Mouse (Mus musculus): ENCODE data around the gene Tshz2. TPM values are rescaled to one million over a fixed set of nuclear protein-coding genes. Genes with fewer than 3 reads are reported as not detected.
"Not testable (repeated sequence)": the region's sequence is repeated elsewhere in the genome, so short reads cannot be mapped to it uniquely, and the experiment has no call there.

Gene Tshz2
- polyA plus RNA-seq (2012): not detected in 2 replicates

DNA sequence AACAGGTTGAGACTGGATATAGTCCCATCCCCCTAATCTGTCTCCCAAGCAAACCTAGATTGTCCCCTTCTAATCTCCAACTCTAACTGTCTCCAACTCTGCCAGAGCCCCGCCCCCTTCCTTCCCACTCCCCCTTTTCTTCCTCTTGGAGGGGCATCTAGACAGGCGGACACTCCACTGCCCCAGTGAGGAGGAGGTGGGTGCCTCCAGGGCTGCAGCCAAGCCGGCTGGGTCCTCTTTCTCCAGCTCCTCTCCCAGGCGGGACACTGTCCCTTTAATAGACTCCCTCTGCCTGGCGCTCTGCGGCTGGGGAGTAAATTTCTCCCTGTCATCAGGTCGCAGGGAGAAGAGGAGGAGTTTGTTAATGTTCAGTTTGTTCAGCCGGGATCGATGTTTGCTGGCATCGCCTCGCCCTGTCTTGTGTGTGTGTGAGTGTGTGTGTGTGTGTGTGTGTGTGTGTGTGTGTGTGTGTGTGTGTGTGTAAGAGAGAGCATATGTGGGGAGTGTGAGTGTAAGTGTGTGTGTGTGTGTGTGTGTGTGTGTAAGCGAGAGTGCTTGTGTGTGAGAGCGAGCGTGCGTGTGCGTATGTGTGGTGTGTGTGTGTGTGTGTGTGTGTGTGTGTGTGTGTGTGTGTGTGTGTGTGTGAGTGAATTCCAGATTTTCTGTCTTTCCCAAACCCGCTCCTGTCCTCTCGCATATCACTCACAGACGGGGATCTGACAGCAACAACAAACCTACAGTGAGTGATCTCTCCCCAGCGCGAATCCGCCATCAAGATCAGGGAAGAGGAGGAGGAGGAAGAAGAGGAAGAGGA is at the start of gene Tshz2:
Gene Tshz2 (plus strand): TSS at position 676 of the 814 bp plus-strand sequence.
- TF ChIP-seq GATA1 (IDR thresholded peaks at IDR 0.05; ENCODE audit: low read length): no peak

DNA sequence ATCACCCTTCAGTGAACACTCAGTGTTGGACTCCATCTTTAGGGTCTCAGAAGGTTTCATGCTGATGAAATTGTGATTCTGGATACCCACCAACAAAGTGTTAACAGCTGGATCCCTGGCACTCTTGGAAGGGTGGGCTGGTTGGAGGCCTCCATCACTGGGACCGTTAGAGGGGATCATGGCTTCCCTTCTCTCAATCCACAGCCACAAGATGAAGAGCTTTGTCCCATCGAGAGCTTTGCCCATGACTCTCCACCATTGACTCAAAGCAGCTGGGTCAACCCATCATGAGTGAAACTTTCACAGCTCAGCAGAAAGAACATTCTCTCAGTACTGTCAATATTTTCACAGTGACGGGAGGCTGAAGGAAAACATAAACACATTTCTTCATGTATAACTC is 49.3 kb upstream of the Tshz2 start:
- no peak for TF ChIP-seq GATA1 (IDR thresholded peaks at IDR 0.05; ENCODE audit: low read length)

DNA sequence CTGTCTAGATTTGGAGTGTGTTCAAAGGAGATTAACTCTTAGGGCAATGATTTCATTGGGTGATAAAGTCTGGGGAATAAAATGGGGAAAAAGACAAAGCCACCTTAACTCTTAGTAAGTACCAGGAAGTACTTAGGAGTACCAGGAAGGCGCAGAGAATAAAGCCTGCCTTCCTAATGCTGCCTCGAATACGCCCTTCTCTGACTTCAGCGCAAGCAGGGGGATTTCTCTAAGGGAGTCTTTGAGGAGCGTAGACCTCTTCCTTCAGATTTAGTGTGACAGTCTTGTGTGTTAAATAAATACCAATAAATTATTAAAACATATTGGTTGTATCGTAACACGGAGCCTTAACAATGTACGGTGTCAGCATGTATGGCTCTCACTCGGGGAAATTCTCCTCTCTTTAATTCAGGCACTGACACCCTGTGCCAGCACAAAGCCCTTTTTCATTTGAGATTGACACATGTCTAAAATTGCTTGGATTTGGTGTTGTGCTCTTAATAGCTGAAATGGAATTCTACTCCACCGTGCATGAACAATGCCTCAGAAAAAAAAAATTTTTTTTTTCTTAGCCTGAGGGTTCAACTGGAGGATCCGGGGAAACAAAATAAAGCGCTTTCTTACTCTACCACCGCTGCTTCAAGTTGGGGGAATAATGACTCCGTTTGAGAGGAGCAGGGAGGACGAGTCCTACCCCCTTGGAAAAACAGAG is 47.9 kb upstream of the Tshz2 start:
- TF ChIP-seq GATA1 (IDR thresholded peaks at IDR 0.05; ENCODE audit: low read length): no peak

DNA sequence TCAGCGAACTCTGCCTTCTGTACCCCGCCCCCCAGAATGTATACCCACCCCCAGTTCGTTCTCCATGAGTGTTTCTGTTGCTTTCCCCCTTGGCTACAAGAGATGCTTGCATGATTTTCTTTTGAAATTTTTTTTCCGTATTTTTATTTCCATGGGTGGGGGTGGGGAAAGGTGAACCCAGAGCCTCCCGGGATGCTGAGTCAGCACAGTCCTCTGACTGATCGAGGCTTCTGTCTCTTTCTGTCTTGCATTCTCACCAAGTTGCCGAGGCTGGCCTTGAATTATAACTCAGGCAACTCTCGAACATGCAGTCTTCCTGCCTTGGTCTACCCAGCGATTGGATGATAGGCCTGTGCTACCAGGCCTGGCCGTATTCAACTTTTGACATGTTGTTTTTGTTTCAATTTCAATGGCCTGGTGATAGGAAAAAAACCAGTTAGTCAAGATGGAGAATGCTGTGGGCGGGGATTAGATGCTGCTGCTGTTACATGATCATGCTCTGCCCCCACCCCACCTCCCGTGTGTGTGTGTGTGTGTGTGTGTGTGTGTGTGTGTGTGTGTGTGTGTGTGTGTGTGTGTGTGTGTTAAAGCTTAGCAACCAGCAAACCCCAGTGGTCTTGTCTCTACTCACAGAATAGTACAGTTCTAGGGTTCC is 47.1 kb upstream of the Tshz2 start:
- TF ChIP-seq GATA1 (IDR thresholded peaks at IDR 0.05; ENCODE audit: low read length): no peak

DNA sequence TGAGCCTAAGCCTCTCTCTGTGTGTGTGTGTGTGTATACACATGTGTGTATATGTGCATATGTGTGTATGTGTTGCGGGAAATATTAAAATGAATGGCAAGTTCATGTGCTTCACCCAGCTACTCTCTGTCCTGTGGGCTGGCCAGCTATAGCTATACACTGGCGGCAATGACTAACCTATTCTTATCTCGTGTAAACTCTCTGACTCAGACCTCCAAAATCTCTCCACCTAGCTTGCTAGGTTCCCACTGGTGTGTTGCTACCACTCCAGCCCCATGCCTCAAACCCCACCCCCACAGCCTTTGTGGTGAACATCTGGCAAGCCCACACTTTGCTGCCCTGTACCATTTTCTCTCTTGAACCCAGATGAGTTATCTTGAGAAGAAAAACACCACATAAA is 46.1 kb upstream of the Tshz2 start:
- TF ChIP-seq GATA1 (IDR thresholded peaks at IDR 0.05; ENCODE audit: low read length): no peak

DNA sequence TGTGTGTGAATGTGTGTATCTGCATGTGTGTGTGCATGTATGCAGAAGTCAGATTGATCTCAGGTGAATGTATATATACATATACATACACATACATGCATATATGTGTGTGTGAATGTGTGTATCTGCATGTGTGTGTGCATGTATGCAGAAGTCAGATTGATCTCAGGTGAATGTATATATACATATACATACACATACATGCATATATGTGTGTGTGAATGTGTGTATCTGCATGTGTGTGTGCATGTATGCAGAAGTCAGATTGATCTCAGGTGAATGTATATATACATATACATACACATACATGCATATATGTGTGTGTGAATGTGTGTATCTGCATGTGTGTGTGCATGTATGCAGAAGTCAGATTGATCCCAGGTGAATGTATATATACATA is 45.2 kb upstream of the Tshz2 start, which contains the start of gene Gm11011:
Gene Gm11011 (minus strand): TSS at position 101 of the 400 bp plus-strand sequence.
- not testable (repeated sequence) for TF ChIP-seq GATA1 (IDR thresholded peaks at IDR 0.05; ENCODE audit: low read length)

DNA sequence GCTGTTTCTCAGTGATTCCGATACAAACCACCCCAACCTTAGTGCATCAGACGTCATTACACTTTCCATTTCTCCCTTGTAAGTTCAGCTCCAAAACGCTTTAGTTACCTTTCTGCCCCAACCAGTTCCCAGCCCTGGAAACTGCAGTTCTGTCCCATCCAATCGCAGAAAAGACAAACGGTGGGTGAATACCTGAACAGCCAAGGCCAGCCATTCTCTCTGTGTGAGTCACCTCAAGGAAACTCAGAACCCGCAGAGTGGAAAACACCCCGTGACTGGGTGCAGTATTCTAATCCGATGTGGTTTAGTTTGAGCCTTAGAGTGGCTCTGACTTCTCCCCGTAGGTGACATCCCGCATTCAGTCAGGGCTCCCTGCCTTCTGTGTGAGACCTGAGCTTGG is 43.1 kb upstream of the Tshz2 start:
- no peak for TF ChIP-seq GATA1 (IDR thresholded peaks at IDR 0.05; ENCODE audit: low read length)

DNA sequence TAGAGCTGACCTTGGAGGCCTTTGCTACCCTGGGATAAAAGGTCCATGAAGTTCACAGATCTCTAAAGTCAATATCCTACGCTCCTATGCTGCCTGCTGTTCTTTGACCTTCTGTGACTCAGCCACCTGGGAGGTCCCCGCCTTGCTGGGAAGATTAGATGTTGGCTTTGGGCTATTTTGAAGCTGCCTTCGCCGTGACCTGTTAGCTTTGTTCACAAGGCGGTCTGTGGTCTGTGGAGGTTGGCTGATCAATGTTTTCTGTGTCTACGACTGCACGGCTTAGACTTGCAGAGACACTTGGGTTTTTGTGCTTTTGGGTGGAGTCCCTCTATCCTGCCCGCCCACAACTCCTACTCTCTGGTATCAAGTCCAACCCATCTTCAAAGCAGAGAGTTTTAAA is 42.4 kb upstream of the Tshz2 start:
- TF ChIP-seq GATA1 (IDR thresholded peaks at IDR 0.05; ENCODE audit: low read length): no peak

DNA sequence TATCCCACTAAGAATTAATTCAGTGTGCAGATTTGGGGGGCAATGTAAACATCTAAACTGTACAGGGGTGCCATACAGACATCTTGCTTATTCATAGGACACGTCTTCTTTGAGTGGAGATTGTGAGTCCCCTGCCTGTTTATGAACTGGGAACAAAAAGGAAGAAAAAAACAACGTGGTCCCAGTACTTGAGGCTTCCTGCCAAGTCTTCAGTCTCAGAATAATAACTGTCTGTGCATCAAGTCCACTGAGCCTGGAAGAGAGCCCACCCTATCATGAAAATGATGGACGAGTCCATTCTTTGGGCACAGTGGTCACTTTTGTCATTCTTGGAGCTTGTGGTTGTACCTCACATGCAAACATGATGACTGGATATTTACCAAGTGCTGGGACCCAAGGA is 39.1 kb upstream of the Tshz2 start:
- no peak for TF ChIP-seq GATA1 (IDR thresholded peaks at IDR 0.05; ENCODE audit: low read length)

DNA sequence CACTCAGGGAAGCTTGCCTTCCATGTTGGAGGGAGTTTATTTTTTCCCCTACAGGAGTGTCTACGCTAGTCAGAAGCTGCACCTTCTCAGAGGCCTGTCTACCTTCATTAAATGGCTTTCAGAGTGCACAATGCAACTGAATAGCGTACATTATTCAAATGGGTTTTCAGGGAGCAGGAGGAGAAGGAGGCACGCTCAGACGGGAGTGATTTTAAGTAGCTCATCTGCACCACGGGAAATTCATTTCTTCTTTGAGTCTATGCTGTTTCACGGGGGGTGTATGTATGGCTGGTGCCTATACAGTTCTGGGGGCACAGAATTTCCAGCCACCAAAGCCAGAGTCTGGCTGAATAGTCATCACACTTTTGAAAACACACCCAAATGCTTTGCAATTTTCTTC is 35.5 kb upstream of the Tshz2 start:
- no peak for TF ChIP-seq GATA1 (IDR thresholded peaks at IDR 0.05; ENCODE audit: low read length)

DNA sequence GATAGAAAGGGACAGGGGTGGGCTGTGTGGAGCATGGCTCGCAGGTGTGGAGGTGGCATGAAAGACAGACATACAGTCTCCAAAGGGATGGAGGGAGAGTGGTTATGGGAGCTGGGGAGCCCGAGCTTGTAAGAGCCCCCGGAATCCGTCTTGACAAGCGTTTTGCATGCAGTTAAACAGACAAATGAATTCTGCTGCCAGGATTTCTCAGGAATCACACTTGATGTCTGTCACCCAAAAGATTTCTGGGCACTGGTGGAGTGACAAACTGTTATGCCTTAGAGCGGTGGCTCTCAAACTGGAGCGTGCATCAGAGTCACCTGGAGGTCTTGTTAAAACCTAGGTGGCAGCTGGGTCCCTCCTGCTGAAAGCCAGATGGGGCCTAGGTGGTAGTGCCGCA is 34.8 kb upstream of the Tshz2 start:
- TF ChIP-seq GATA1 (IDR thresholded peaks at IDR 0.05; ENCODE audit: low read length): no peak

DNA sequence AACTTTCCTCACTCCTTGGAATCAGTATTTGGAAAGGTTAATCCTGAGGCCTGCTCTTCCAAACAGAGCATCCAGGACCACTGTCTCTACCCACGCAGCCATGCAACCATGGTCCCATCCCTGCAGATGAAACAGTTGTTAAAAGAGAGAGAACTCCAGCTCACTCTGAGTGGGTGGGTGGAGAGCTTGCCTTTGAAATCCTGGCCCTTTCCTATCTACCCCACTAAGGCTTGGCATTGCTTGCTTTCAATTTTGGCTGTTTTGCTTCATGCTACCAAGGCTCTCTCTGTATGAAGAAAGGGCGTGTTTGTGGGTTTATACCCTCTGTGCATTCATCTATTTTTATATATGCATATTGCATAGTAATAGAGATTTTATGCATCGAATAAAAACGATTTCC is 33.2 kb upstream of the Tshz2 start:
- TF ChIP-seq GATA1 (IDR thresholded peaks at IDR 0.05; ENCODE audit: low read length): no peak

DNA sequence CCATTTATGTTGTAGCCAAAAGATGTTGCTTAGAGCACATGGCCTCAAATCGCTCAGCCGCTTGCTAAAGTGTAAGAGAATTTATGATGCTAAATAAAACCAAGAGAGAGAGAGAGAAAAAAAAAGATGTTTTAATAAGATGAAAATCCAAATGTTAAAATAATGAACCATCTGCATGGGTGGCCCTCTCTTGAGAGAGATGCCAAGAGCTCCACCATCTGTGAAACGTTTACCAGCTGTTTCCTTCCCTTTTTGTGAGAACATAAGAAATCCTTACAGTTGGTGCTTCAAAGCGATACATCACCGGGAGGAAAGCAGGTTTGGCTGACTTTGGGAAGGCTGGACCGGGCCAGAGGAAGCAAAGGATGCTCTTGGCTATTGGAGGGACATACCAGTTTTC is 32.6 kb upstream of the Tshz2 start:
- no peak for TF ChIP-seq GATA1 (IDR thresholded peaks at IDR 0.05; ENCODE audit: low read length)

DNA sequence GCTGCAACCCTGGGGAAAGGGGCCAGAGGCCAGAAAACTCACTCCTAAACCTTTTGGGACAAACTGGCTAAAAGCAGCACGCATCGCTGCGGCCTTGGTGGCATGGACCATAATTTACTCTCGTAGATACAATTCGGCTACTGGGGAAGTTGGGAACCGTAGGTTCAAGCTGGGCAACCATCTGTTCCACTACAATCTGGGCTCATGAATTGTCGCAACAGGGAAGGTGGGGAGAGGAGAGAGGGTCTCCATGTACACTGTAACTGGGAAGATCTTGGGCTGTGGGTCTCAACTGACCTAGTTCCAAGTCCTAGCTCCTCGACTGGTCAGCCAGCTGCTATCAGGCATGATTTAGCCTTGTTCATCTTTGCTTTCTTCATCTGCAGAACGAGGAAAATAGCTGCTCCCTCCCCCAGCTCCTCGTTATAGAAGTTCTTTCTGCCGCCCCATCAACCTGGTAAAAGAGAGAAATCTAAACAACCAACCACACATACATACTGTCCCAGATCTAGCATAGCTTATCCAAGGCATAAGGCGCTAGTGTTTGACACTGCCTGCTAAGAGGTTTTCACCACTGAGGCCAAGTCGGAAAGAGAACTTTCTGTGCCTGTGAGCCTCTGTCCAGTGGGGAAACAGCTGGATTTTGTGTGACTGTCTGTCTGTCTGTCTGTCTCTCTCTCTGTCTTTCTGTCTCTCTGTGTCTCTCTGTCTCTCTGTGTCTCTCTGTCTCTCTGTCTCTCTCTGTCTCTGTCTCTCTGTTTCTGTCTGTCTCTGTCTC is 25.7 kb upstream of the Tshz2 start:
- TF ChIP-seq GATA1 (IDR thresholded peaks at IDR 0.05; ENCODE audit: low read length): no peak

DNA sequence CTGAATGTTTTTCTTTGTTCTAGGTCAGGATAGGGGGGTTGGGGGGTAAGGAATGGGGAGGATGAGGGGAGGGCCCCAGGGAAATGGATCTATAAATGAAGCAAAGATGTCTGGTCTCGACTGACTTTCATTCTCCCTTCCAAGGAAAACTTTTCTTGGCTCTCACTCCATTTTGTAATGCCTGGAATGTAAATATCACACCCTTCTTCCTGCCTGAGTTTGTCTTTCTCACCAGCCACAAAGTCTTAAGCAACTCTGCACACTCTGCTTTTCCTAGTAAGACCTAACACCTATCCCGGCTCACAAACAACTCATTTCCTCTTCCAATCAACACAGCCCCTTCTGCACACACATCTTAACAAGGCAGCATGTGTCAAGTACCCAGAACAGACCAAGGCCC is 25.0 kb upstream of the Tshz2 start:
- no peak for TF ChIP-seq GATA1 (IDR thresholded peaks at IDR 0.05; ENCODE audit: low read length)

DNA sequence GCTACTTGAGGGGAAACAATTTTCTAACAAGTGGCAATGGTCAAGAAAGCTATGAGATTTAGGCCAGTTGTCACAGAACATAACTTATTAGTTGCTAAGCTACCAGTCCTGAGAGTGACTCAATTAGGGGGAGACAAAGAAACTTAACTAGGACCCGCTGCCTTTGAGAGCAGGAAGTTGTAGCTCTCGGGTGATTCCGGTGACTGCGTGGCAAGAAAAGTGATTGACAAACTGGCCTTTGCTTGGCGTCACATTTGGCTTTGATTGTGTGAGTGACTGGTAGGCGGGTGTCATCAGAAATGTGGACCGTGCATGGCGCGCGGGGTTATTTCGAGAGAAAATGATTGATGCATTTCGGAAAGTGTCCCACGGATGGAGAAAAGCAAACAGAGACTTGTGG is 22.9 kb upstream of the Tshz2 start:
- no peak for TF ChIP-seq GATA1 (IDR thresholded peaks at IDR 0.05; ENCODE audit: low read length)
